ENCODE assay signal across 7 mouse cellular contexts in genomic region chr16:22107897-22108516, GRCm38 (mm10). TPM values are rescaled to one million over a fixed set of nuclear protein-coding genes. Genes with fewer than 3 reads are reported as not detected.
A peak's percentile ranks its signal among the peaks of the same experiment; 100 is the strongest.
DNase-seq lines count a peak whose midpoint lies in the region; ATAC-seq and TF ChIP-seq lines count a peak whose summit lies in the region.

No protein-coding gene starts in this region.

- H3K27ac ChIP-seq in macrophage = peak overlapping the region; percentile 32

- TF ChIP-seq CTCF in brain, embryonic 14.5 days (IDR thresholded peaks at IDR 0.05; ENCODE audit: borderline replicate concordance, extremely low read depth, insufficient read depth, insufficient read length) = no peak

- peaks cover 73% of the 10 kb centered on the region; the same call in 1 of the 2 replicates for H3K79me2 ChIP-seq in macrophage (ENCODE audit: inconsistent target)

- DNase-seq in 3134 (ENCODE audit: extremely low read depth, insufficient read length, low spot score) (peak; percentile 67), 3T3-L1 (ENCODE audit: low read depth, low spot score) (peak; percentile 98)
- DNase-seq in brain, embryonic 14.5 days (ENCODE audit: low read depth) = peak; percentile 54
- peak; percentile 67 for DNase-seq in kidney, postnatal 14 days
- peak; percentile 61 for DNase-seq in thymus, postnatal 25 days

- 54% methylated on average over 7 of the region's 7 CpGs for WGBS in macrophage (ENCODE audit: missing documents)

- peak; percentile 25 for ATAC-seq in granulocyte monocyte progenitor cell, adult 5-6 weeks (replicated peaks; ENCODE audit: poor library complexity, severe bottlenecking)

- peaks cover 12% of the 10 kb centered on the region; the same call in 1 of the 2 replicates for H3K36me3 ChIP-seq in macrophage (ENCODE audit: inconsistent target)

- TF ChIP-seq POLR2A in brain, embryonic 14.5 days (IDR thresholded peaks at IDR 0.05; ENCODE audit: borderline replicate concordance, extremely low read depth, insufficient read depth, insufficient read length, poor library complexity, severe bottlenecking) = no peak

- H3K4me3 ChIP-seq in macrophage (ENCODE audit: inconsistent target) = no peak overlapping the region

RNA-seq across cellular contexts. Expression of gene Igf2bp2, which starts 55.1 kb away (rescaled TPM):
- polyA plus RNA-seq in brain, embryonic 14.5 days (2012; rRNA removed) = 18.7 and 23.8 TPM in 2 replicates
- 2.4 and 3.2 TPM in 2 replicates for total RNA-seq in granulocyte monocyte progenitor cell, adult 5-6 weeks (2014; fragmentation: Nextera tagmentation)
- 1.6 and 3.2 TPM in 2 replicates for total RNA-seq in granulocyte monocyte progenitor cell, adult 5-6 weeks (2017)
- 100 to 1,000 TPM in 13 of 26 experiments, 10 to 100 TPM in 13; 42.6 to 196 (median 100.0) TPM for total RNA-seq in macrophage (2018; cell fraction: chromatin; rRNA removed)
- total RNA-seq in macrophage (2018; cell fraction: cytosol; rRNA removed) = 10 to 100 TPM; 15.6 to 88.4 (median 45.0) TPM
- total RNA-seq in macrophage (2018; cell fraction: nucleus; rRNA removed) = 100 to 1,000 TPM in 5 of 26 experiments, 10 to 100 TPM in 21; 20.3 to 126 (median 78.2) TPM
- 11.0 to 35.3 TPM (median 33.5 TPM) in 3 replicates for polyA plus RNA-seq in macrophage (2018)
